Mouse (Mus musculus) spleen, adult 2 months (tissue): ENCODE results near the gene Negr1.

Experiments used
- CTCF ChIP-seq: fragments of 200-500 bp; IDR thresholded peaks from 2 replicates; pipeline ENCODE4 v1.5.1; 2011; ENCODE audit warnings: mild to moderate bottlenecking, inconsistent platforms; ENCODE audit not compliant: insufficient read depth, insufficient read length, insufficient replicate concordance; ENCODE audit errors: extremely low read depth
- POLR2A ChIP-seq: fragments of 200-500 bp; IDR thresholded peaks from 2 replicates; pipeline ENCODE4 v1.6.1; 2011; ENCODE audit warnings: low read depth, low read length, inconsistent platforms

DNA sequence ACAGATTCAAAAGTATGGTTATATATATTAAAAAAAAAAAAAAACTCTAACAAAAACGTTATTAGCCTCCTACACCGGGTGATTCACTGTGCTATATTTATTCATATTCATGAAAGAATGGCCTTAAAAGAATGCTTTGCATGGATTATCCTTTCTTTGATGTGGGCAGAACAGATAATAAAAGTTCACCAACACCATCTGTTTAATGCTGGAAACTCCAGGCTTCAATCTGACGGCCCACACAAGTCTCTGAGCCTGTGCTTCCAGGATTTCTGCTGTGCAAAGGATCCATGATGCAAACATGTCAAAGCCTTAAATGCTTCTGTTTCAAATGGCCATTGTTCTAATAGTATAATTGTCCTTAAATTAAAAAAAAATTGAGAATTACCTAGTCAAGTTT, 630.4 kb downstream of the Negr1 start:
- TF ChIP-seq POLR2A (no peak), CTCF (no peak)
